Mouse (Mus musculus) forebrain, embryonic 15.5 days (tissue): Measurements from ENCODE around the gene Dusp1. TPM values are rescaled to one million over a fixed set of nuclear protein-coding genes. Genes with fewer than 3 reads are reported as not detected.

ENCODE experiments used
- ATAC-seq: fragments of 200-750 bp; cut with Nextera tagmentation; replicated peaks from 2 replicates; pipeline ENCODE4 v1.8.0; 2017; ENCODE audit warnings: mild to moderate bottlenecking, moderate TSS enrichment, moderate library complexity
- H3K27ac ChIP-seq: fragments of 300-500 bp; sonication (generic); replicated peaks from 2 replicates; pipeline ENCODE4 v1.5.1; 2015; ENCODE audit warnings: mild to moderate bottlenecking, inconsistent platforms
- H3K27me3 ChIP-seq: fragments of 300-500 bp; sonication (generic); 2 replicates; pipeline ENCODE4 v1.6.1; 2015; ENCODE audit warnings: inconsistent platforms
- H3K36me3 ChIP-seq: fragments of 300-500 bp; sonication (generic); 2 replicates; pipeline ENCODE4 v1.6.1; 2015; ENCODE audit warnings: mild to moderate bottlenecking, inconsistent platforms
- H3K4me1 ChIP-seq: fragments of 300-500 bp; sonication (generic); 2 replicates; pipeline ENCODE4 v1.6.1; 2015; ENCODE audit warnings: inconsistent platforms
- H3K4me2 ChIP-seq: fragments of 300-500 bp; sonication (generic); replicated peaks from 2 replicates; pipeline ENCODE4 v1.6.1; 2015; ENCODE audit warnings: mild to moderate bottlenecking, inconsistent platforms
- H3K4me3 ChIP-seq: fragments of 300-500 bp; sonication (generic); 2 replicates; pipeline ENCODE4 v1.5.1; 2015; ENCODE audit warnings: mild to moderate bottlenecking, inconsistent platforms
- H3K9ac ChIP-seq: fragments of 300-500 bp; sonication (generic); replicated peaks from 2 replicates; pipeline ENCODE4 v1.6.1; 2015; ENCODE audit warnings: mild to moderate bottlenecking, inconsistent platforms
- H3K9me3 ChIP-seq: fragments of 300-500 bp; sonication (generic); 2 replicates; pipeline ENCODE4 v1.6.1; 2016; ENCODE audit warnings: inconsistent platforms
- WGBS: fragments of 180-500 bp; shearing (Covaris S2); methylation state at CpG from one replicate; pipeline ENCODE4 v1.1.7; 2015; ENCODE audit warnings: mixed read lengths; 5-methylcytosine and 5-hydroxymethylcytosine counted together
- polyA plus RNA-seq: library from polyadenylated mRNA; unstranded; fragments of >200 nt; fragmentation: Nextera tagmentation; extraction: Ambion mirVana; gene quantifications from 2 replicates; pipeline ENCODE4 v1.2.1, GENCODE M21; 2015

Gene Dusp1
- polyA plus RNA-seq, 1 experiment from 2014 or later = 46.3 TPM

- WGBS = 92% methylated on average over 3 of the region's 3 CpGs
Measured at GRCm38 (mm10) chr17:26571377-26571776, 9.4 kb upstream of the Dusp1 start.

GRCm38 (mm10) chr17:26570651-26571118 is 8.8 kb upstream of the Dusp1 start:
- peaks cover 29% of the 10 kb centered on the region for H3K36me3 ChIP-seq
- H3K4me1 ChIP-seq = peaks cover 14% of the 10 kb centered on the region; the same call in 1 of the 2 replicates
- no peaks in the 10 kb centered on the region; the same call in 1 of the 2 replicates for H3K9me3 ChIP-seq
- ATAC-seq = no peak
- no peak overlapping the region for H3K9ac ChIP-seq
- no peaks in the 10 kb centered on the region for H3K27me3 ChIP-seq
- H3K4me2 ChIP-seq = no peak overlapping the region
- H3K4me3 ChIP-seq = no peak overlapping the region
- no peak overlapping the region for H3K27ac ChIP-seq
- 89% methylated on average over 11 of the region's 11 CpGs for WGBS

More at GRCm38 (mm10) chr17:26571377-26571776, 9.4 kb upstream of the Dusp1 start:
- no peak for ATAC-seq
- no peak overlapping the region for H3K27ac ChIP-seq
- H3K36me3 ChIP-seq = peaks cover 24% of the 10 kb centered on the region
- no peak overlapping the region for H3K4me2 ChIP-seq
- no peak overlapping the region for H3K4me3 ChIP-seq
- H3K4me1 ChIP-seq = peaks cover 19% of the 10 kb centered on the region; the same call in 1 of the 2 replicates
- H3K9me3 ChIP-seq = no peaks in the 10 kb centered on the region
- no peak overlapping the region for H3K9ac ChIP-seq
- no peaks in the 10 kb centered on the region for H3K27me3 ChIP-seq

GRCm38 (mm10) chr17:26569594-26570350 is 7.8 kb upstream of the Dusp1 start:
- Histone ChIP-seq H3K27me3 (no peaks in the 10 kb centered on the region), H3K4me3 (no peak overlapping the region), H3K9ac (no peak overlapping the region), H3K9me3 (no peaks in the 10 kb centered on the region; the same call in 1 of the 2 replicates), H3K27ac (no peak overlapping the region), H3K4me1 (0 out of 2 replicates have a peak, but pooled peaks cover 5% of the 10 kb centered on the region), H3K4me2 (no peak overlapping the region), H3K36me3 (peaks cover 34% of the 10 kb centered on the region)
- 88% methylated on average over 4 of the region's 4 CpGs for WGBS
- no peak for ATAC-seq

GRCm38 (mm10) chr17:26567818-26568173 is 5.9 kb upstream of the Dusp1 start:
- 92% methylated on average over 4 of the region's 4 CpGs for WGBS
- Histone ChIP-seq H3K9ac (no peak overlapping the region), H3K4me2 (no peak overlapping the region), H3K9me3 (no peaks in the 10 kb centered on the region; the same call in 1 of the 2 replicates), H3K4me1 (peaks cover 14% of the 10 kb centered on the region), H3K4me3 (no peak overlapping the region), H3K36me3 (peaks cover 42% of the 10 kb centered on the region), H3K27me3 (no peaks in the 10 kb centered on the region), H3K27ac (no peak overlapping the region)
- no peak for ATAC-seq

- no peak overlapping the region for H3K27ac ChIP-seq
- WGBS = 87% methylated on average over 8 of the region's 8 CpGs
- peaks cover 19% of the 10 kb centered on the region for H3K4me1 ChIP-seq
- H3K4me2 ChIP-seq = no peak overlapping the region
- H3K9me3 ChIP-seq = no peaks in the 10 kb centered on the region; the same call in 1 of the 2 replicates
- no peak overlapping the region for H3K4me3 ChIP-seq
- no peak overlapping the region for H3K9ac ChIP-seq
- peaks cover 42% of the 10 kb centered on the region for H3K36me3 ChIP-seq
- no peak for ATAC-seq
- no peaks in the 10 kb centered on the region for H3K27me3 ChIP-seq
Measured at GRCm38 (mm10) chr17:26567142-26567817, 5.4 kb upstream of the Dusp1 start.

GRCm38 (mm10) chr17:26564439-26564838 is 2.5 kb upstream of the Dusp1 start:
- no peaks in the 10 kb centered on the region; the same call in 1 of the 2 replicates for H3K9me3 ChIP-seq
- H3K27ac ChIP-seq = no peak overlapping the region
- H3K4me1 ChIP-seq = peaks cover 33% of the 10 kb centered on the region
- H3K4me3 ChIP-seq = no peak overlapping the region
- H3K36me3 ChIP-seq = peaks cover 42% of the 10 kb centered on the region
- H3K27me3 ChIP-seq = no peaks in the 10 kb centered on the region
- H3K4me2 ChIP-seq = no peak overlapping the region
- no peak for ATAC-seq
- H3K9ac ChIP-seq = no peak overlapping the region
- WGBS = 62% methylated on average over 9 of the region's 9 CpGs

- Histone ChIP-seq H3K36me3 (peaks cover 37% of the 10 kb centered on the region), H3K9ac (no peak overlapping the region), H3K4me3 (no peak overlapping the region), H3K4me1 (peaks cover 33% of the 10 kb centered on the region), H3K9me3 (no peaks in the 10 kb centered on the region; the same call in 1 of the 2 replicates), H3K27ac (no peak overlapping the region), H3K27me3 (no peaks in the 10 kb centered on the region), H3K4me2 (no peak overlapping the region)
- no peak for ATAC-seq
- WGBS = 80% methylated on average over 6 of the region's 6 CpGs
Measured at GRCm38 (mm10) chr17:26563476-26563875, 1.5 kb upstream of the Dusp1 start.

GRCm38 (mm10) chr17:26562292-26562691 is 364 bp upstream of the Dusp1 start:
- ATAC-seq = no peak
- 0 out of 2 replicates have a peak overlapping the region, but pooled peaks have one; percentile 85 for H3K27ac ChIP-seq
- peak overlapping the region; percentile 90 for H3K9ac ChIP-seq
- peaks cover 33% of the 10 kb centered on the region for H3K4me1 ChIP-seq
- H3K27me3 ChIP-seq = no peaks in the 10 kb centered on the region
- H3K9me3 ChIP-seq = no peaks in the 10 kb centered on the region; the same call in 1 of the 2 replicates
- peak overlapping the region; percentile 91 for H3K4me3 ChIP-seq
- 74% methylated on average over 4 of the region's 4 CpGs for WGBS
- peaks cover 26% of the 10 kb centered on the region for H3K36me3 ChIP-seq
- H3K4me2 ChIP-seq = peak overlapping the region; percentile 93

GRCm38 (mm10) chr17:26561290-26561640 is 663 bp downstream of the Dusp1 start, which contains the start of gene Ergic1:
TSS of gene Ergic1 (plus strand) at chr17:26561489.
- peak; percentile 98 for ATAC-seq
- peaks cover 16% of the 10 kb centered on the region for H3K36me3 ChIP-seq
- WGBS = under 1% methylated on average over 30 of the region's 36 CpGs

GRCm38 (mm10) chr17:26560526-26561289 is 1.2 kb downstream of the Dusp1 start:
- H3K36me3 ChIP-seq = peaks cover 12% of the 10 kb centered on the region; the same call in 1 of the 2 replicates
- H3K27me3 ChIP-seq = no peaks in the 10 kb centered on the region
- H3K27ac ChIP-seq = peak overlapping the region; percentile 85
- H3K4me2 ChIP-seq = peak overlapping the region; percentile 93
- peak overlapping the region; percentile 90 for H3K9ac ChIP-seq
- H3K9me3 ChIP-seq = no peaks in the 10 kb centered on the region
- 28% methylated on average over 9 of the region's 9 CpGs for WGBS
- H3K4me1 ChIP-seq = peaks cover 33% of the 10 kb centered on the region
- peak; percentile 26; the same call in 1 of the 2 replicates for ATAC-seq
- H3K4me3 ChIP-seq = peak overlapping the region; percentile 91

More at GRCm38 (mm10) chr17:26561290-26561640, 663 bp downstream of the Dusp1 start, which contains the start of gene Ergic1:
- H3K9me3 ChIP-seq = no peaks in the 10 kb centered on the region; the same call in 1 of the 2 replicates
- H3K9ac ChIP-seq = peak within 1 kb of the TSS; percentile 90
- H3K4me1 ChIP-seq = peaks cover 33% of the 10 kb centered on the region
- peak within 1 kb of the TSS; percentile 85 for H3K27ac ChIP-seq
- H3K4me3 ChIP-seq = peak within 1 kb of the TSS; percentile 91
- H3K4me2 ChIP-seq = peak within 1 kb of the TSS; percentile 93
- H3K27me3 ChIP-seq = no peaks in the 10 kb centered on the region

GRCm38 (mm10) chr17:26553033-26553432 is 8.9 kb downstream of the Dusp1 start:
- Histone ChIP-seq H3K4me2 (no peak overlapping the region), H3K27me3 (no peaks in the 10 kb centered on the region), H3K9me3 (no peaks in the 10 kb centered on the region), H3K36me3 (no peaks in the 10 kb centered on the region), H3K4me3 (no peak overlapping the region), H3K4me1 (no peaks in the 10 kb centered on the region), H3K27ac (no peak overlapping the region), H3K9ac (no peak overlapping the region)
- 79% methylated on average over 3 of the region's 3 CpGs for WGBS
- ATAC-seq = no peak
